Comparison of ENCODE assay signal across 26 mouse cellular contexts in the genomic region with DNA sequence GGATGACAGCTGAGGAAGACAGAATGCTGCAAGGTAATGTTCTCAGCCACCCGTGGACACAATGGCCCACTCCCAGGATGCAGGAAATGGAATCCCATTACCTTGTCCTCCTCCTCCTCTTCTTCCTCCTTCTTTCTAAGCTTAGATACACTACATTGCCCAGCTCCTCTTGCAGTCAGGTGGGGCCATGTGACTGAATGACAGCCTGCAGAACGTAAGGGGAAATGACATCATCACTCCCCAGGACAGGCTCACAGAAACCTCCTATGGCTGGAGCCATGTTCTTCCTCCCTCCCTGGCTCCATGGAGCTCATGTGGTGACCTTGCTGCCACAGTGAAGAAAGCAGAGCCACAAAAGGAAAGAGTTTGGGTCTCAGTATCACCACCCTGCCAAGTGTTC. TPM values are rescaled to one million over a fixed set of nuclear protein-coding genes. Genes with fewer than 3 reads are reported as not detected.
DNase-seq lines count a peak whose midpoint lies in the region; ATAC-seq and TF ChIP-seq lines count a peak whose summit lies in the region.
"Had no signal": no experiment of that assay in that cellular context is flagged by ENCODE, and none has a peak within 500 bp of the region (broad histone marks: within the 10 kb centered on the region; RNA-seq: fewer than 3 reads in every experiment).

No protein-coding gene starts in this region.

- no peak for TF ChIP-seq CTCF in lung, postnatal 0 days (IDR thresholded peaks at IDR 0.05)
- no peak for TF ChIP-seq CTCF in intestine, postnatal 0 days (IDR thresholded peaks at IDR 0.05; ENCODE audit: low read depth)

- H3K4me1 ChIP-seq in lung, postnatal 0 days (ENCODE audit: insufficient read depth, low read depth, low read length), result peaks cover 28% of the 10 kb centered on the region; the same call in 1 of the 2 replicates
- H3K4me1 ChIP-seq in hindbrain, embryonic 13.5 days (replicated peaks), result peaks cover 14% of the 10 kb centered on the region
- peaks cover 11% of the 10 kb centered on the region for H3K4me1 ChIP-seq in intestine, postnatal 0 days (replicated peaks; ENCODE audit: control insufficient read depth, insufficient read depth, low read length)

- no peak overlapping the region for H3K4me3 ChIP-seq in lung, postnatal 0 days (ENCODE audit: low read depth, low read length)
- H3K4me3 ChIP-seq in hindbrain, embryonic 13.5 days, result no peak overlapping the region
- no peak overlapping the region for H3K4me3 ChIP-seq in intestine, postnatal 0 days (ENCODE audit: low read depth, low read length)
- H3K4me3 ChIP-seq: forebrain, embryonic 13.5 days; hindbrain, embryonic 12.5 days; layer of hippocampus, adult 2 months; liver, embryonic 13.5 days had no signal

- H3K9ac ChIP-seq in lung, postnatal 0 days (replicated peaks; ENCODE audit: low read depth), result no peak overlapping the region
- no peak overlapping the region for H3K9ac ChIP-seq in hindbrain, embryonic 13.5 days
- no peak overlapping the region for H3K9ac ChIP-seq in intestine, postnatal 0 days (ENCODE audit: low read depth, low read length)
- H3K9ac ChIP-seq: forebrain, embryonic 13.5 days; hindbrain, embryonic 12.5 days; liver, embryonic 13.5 days had no signal

- no peak overlapping the region for H3K27ac ChIP-seq in lung, postnatal 0 days (ENCODE audit: low read length)
- no peak overlapping the region for H3K27ac ChIP-seq in hindbrain, embryonic 13.5 days
- no peak overlapping the region for H3K27ac ChIP-seq in intestine, postnatal 0 days (ENCODE audit: low read depth, low read length)
- H3K27ac ChIP-seq: forebrain, embryonic 13.5 days; hindbrain, embryonic 12.5 days; layer of hippocampus, adult 2 months; liver, embryonic 13.5 days had no signal

- ATAC-seq in lung, postnatal 0 days, result no peak
- no peak for ATAC-seq in hindbrain, embryonic 13.5 days (ENCODE audit: low FRiP score)
- no peak for ATAC-seq in intestine, postnatal 0 days
- ATAC-seq: forebrain, embryonic 13.5 days had no signal

- no peaks in the 10 kb centered on the region for H3K36me3 ChIP-seq in lung, postnatal 0 days (ENCODE audit: insufficient read depth, low read length)
- no peaks in the 10 kb centered on the region for H3K36me3 ChIP-seq in hindbrain, embryonic 13.5 days
- H3K36me3 ChIP-seq in intestine, postnatal 0 days (ENCODE audit: control insufficient read depth, insufficient read depth), result no peaks in the 10 kb centered on the region
- H3K36me3 ChIP-seq: hindbrain, embryonic 12.5 days; liver, embryonic 13.5 days had no signal

- H3K4me2 ChIP-seq in lung, postnatal 0 days (replicated peaks; ENCODE audit: low read depth, low read length), result no peak overlapping the region
- H3K4me2 ChIP-seq in hindbrain, embryonic 13.5 days, result no peak overlapping the region
- no peak overlapping the region for H3K4me2 ChIP-seq in intestine, postnatal 0 days (replicated peaks; ENCODE audit: low read depth)
- H3K4me2 ChIP-seq: forebrain, embryonic 13.5 days; heart, embryonic 11.5 days; hindbrain, embryonic 12.5 days; liver, embryonic 13.5 days had no signal

- 36% methylated on average over 2 of the region's 2 CpGs for WGBS in lung, postnatal 0 days
- 65% methylated on average over 2 of the region's 2 CpGs for WGBS in hindbrain, embryonic 13.5 days
- WGBS in intestine, postnatal 0 days, result 50% methylated on average over 2 of the region's 2 CpGs

- peak; percentile 14 for DNase-seq in lung, postnatal 0 days (ENCODE audit: low spot score)
- DNase-seq in lung, postnatal 14 days, result no peak
- peak; percentile 47 for DNase-seq in B cell, adult 2 months
- DNase-seq in induced T-regulatory cell, adult 2 months (ENCODE audit: low read depth), result peak; percentile 41
- peak; percentile 32 for DNase-seq in naive thymus-derived CD4-positive, alpha-beta T cell, adult 2 months (ENCODE audit: low read depth)
- no peak for DNase-seq in right cerebral cortex, adult 2 months (ENCODE audit: low spot score in 2 of 2)
- DNase-seq: cerebellum, adult 8-10 months; cerebellum, postnatal 25 days; gastrocnemius, postnatal 14 days; heart, adult 18-20 months; heart, postnatal 36 days; kidney, adult 18-20 months; kidney, postnatal 36 days; liver, embryonic 13.5 days; lung, adult 18-20 months; lung, postnatal 10 days; midbrain, embryonic 14.5 days; right cerebral cortex, adult 18-20 months; right cerebral cortex, postnatal 4 days; thymus, postnatal 36 days had no signal

- no peaks in the 10 kb centered on the region for H3K9me3 ChIP-seq in lung, postnatal 0 days (ENCODE audit: low read length)
- no peaks in the 10 kb centered on the region for H3K9me3 ChIP-seq in hindbrain, embryonic 13.5 days
- no peaks in the 10 kb centered on the region for H3K9me3 ChIP-seq in intestine, postnatal 0 days (ENCODE audit: control insufficient read depth)
- H3K9me3 ChIP-seq: forebrain, embryonic 13.5 days; hindbrain, embryonic 12.5 days; liver, embryonic 13.5 days had no signal

- H3K27me3 ChIP-seq in lung, postnatal 0 days (replicated peaks; ENCODE audit: insufficient read depth, low read length), result no peaks in the 10 kb centered on the region
- peaks cover 36% of the 10 kb centered on the region for H3K27me3 ChIP-seq in hindbrain, embryonic 13.5 days
- H3K27me3 ChIP-seq in intestine, postnatal 0 days (replicated peaks; ENCODE audit: control insufficient read depth, insufficient read depth, low read length), result 0 out of 2 replicates have a peak, but pooled peaks cover 4% of the 10 kb centered on the region

- TF ChIP-seq EP300 in lung, postnatal 0 days (IDR thresholded peaks at IDR 0.05), result no peak

RNA-seq across cellular contexts. Expression of a gene that starts 3.7 kb away (rescaled TPM):
- 30.7 and 33.1 TPM in 2 replicates for polyA plus RNA-seq in lung, postnatal 0 days (2015; fragmentation: Nextera tagmentation; extraction: Ambion mirVana)
- polyA plus RNA-seq in hindbrain, embryonic 13.5 days (2015; fragmentation: Nextera tagmentation; extraction: Ambion mirVana), result 1.3 and 1.4 TPM in 2 replicates
- 16.2 and 16.7 TPM in 2 replicates for polyA plus RNA-seq in intestine, postnatal 0 days (2015; fragmentation: Nextera tagmentation; extraction: Ambion mirVana)

RNA-seq across cellular contexts. Expression of a gene that starts 41.6 kb away (rescaled TPM):
- 1.9 and 2.1 TPM in 2 replicates for polyA plus RNA-seq in lung, postnatal 0 days (2015; fragmentation: Nextera tagmentation; extraction: Ambion mirVana)
- 0.65 TPM in 2 replicates for polyA plus RNA-seq in hindbrain, embryonic 13.5 days (2015; fragmentation: Nextera tagmentation; extraction: Ambion mirVana)
- 3.4 and 4.1 TPM in 2 replicates for polyA plus RNA-seq in intestine, postnatal 0 days (2015; fragmentation: Nextera tagmentation; extraction: Ambion mirVana)

Comparison
In these comparisons a context has a peak if more than half of its experiments do, and no peak if none do; other contexts are left out.
1. DNase-seq: peak in lung, postnatal 0 days (single experiment), B cell, adult 2 months (2 of 2), induced T-regulatory cell, adult 2 months (single experiment) and naive thymus-derived CD4-positive, alpha-beta T cell, adult 2 months (single experiment); none in lung, postnatal 14 days (single experiment) and right cerebral cortex, adult 2 months (0 of 2).